Mouse (Mus musculus) intestine, postnatal 0 days (tissue): ENCODE data around the gene Zfp109. TPM values are rescaled to one million over a fixed set of nuclear protein-coding genes. Genes with fewer than 3 reads are reported as not detected.
A peak's percentile ranks its signal among the peaks of the same experiment; 100 is the strongest.

ENCODE experiments used
- ATAC-seq: fragments of 200-750 bp; cut with Nextera tagmentation; 2 replicates; pipeline ENCODE4 v1.8.0; 2017; ENCODE audit warnings: mild to moderate bottlenecking, moderate TSS enrichment, moderate library complexity
- H3K27ac ChIP-seq: fragments of 300-500 bp; sonication (generic); 2 replicates; pipeline ENCODE4 v1.5.1; 2014; ENCODE audit warnings: mild to moderate bottlenecking, low read depth, low read length, moderate library complexity
- H3K27me3 ChIP-seq: fragments of 300-500 bp; sonication (generic); replicated peaks from 2 replicates; pipeline ENCODE4 v1.6.1; 2014; ENCODE audit warnings: low read length, mixed read lengths; ENCODE audit not compliant: control insufficient read depth, insufficient read depth
- H3K36me3 ChIP-seq: fragments of 300-500 bp; sonication (generic); 2 replicates; pipeline ENCODE4 v1.6.1; 2014; ENCODE audit warnings: mild to moderate bottlenecking, moderate library complexity; ENCODE audit not compliant: control insufficient read depth, insufficient read depth
- H3K4me1 ChIP-seq: fragments of 300-500 bp; sonication (generic); replicated peaks from 2 replicates; pipeline ENCODE4 v1.6.1; 2014; ENCODE audit warnings: antibody characterized with exemption, low read length, mixed read lengths; ENCODE audit not compliant: control insufficient read depth, insufficient read depth
- H3K4me2 ChIP-seq: fragments of 300-500 bp; sonication (generic); replicated peaks from 2 replicates; pipeline ENCODE4 v1.6.1; 2014; ENCODE audit warnings: low read depth, mild to moderate bottlenecking, moderate library complexity
- H3K4me3 ChIP-seq: fragments of 300-500 bp; sonication (generic); 2 replicates; pipeline ENCODE4 v1.5.1; 2014; ENCODE audit warnings: low read depth, low read length
- H3K9ac ChIP-seq: fragments of 300-500 bp; sonication (generic); 2 replicates; pipeline ENCODE4 v1.6.1; 2014; ENCODE audit warnings: mild to moderate bottlenecking, low read depth, low read length
- H3K9me3 ChIP-seq: fragments of 300-500 bp; sonication (generic); 2 replicates; pipeline ENCODE4 v1.6.1; 2016; ENCODE audit warnings: mixed run types; ENCODE audit not compliant: control insufficient read depth
- CTCF ChIP-seq: sonication (generic); IDR thresholded peaks from 2 replicates; pipeline ENCODE4 v1.5.1; 2016; ENCODE audit warnings: low read depth, mild to moderate bottlenecking, control low read depth, antibody characterized with exemption, moderate library complexity
- WGBS: fragments of 180-500 bp; shearing (Covaris S2); extraction: QIAGEN DNeasy Blood & Tissue Kit; methylation state at CpG from one replicate; pipeline ENCODE4 v1.1.7; 2014; 5-methylcytosine and 5-hydroxymethylcytosine counted together
- polyA plus RNA-seq: library from polyadenylated mRNA; unstranded; fragments of >200 nt; fragmentation: Nextera tagmentation; extraction: Ambion mirVana; gene quantifications from 2 replicates; pipeline ENCODE4 v1.2.1, GENCODE M21; 2015

The Zfp109 gene
- polyA plus RNA-seq, 1 experiment from 2014 or later, result 0.73 TPM

DNA sequence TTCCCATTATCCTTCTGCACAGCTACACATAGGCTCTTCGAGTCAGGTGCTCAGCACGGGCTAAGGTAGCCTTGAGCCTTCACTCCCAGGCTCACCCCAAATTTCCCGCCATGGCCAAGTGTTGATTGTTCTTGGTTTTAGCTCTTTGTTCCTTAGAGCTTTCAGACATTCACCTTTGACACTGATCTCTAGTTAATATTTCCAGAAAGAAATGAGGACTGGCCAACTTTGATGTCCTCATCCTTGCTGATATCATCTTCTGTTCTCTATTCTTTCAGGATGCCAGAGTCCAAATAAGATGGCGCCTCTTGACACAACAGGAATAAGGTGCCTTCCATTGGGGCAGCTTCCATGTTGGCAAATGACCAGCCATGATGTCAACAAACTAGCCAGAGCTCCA, 37.1 kb upstream of the Zfp109 start:
- WGBS, result 95% methylated on average over 4 of the region's 4 CpGs
- no peaks in the 10 kb centered on the region for H3K9me3 ChIP-seq
- no peak for ATAC-seq
- H3K4me3 ChIP-seq, result no peak overlapping the region
- 0 out of 2 replicates have a peak, but pooled peaks cover 4% of the 10 kb centered on the region for H3K4me1 ChIP-seq
- no peaks in the 10 kb centered on the region for H3K27me3 ChIP-seq
- no peak overlapping the region; the same call in 1 of the 2 replicates for H3K27ac ChIP-seq
- H3K36me3 ChIP-seq, result peaks cover 16% of the 10 kb centered on the region
- no peak for TF ChIP-seq CTCF
- no peak overlapping the region for H3K9ac ChIP-seq
- no peak overlapping the region for H3K4me2 ChIP-seq

DNA sequence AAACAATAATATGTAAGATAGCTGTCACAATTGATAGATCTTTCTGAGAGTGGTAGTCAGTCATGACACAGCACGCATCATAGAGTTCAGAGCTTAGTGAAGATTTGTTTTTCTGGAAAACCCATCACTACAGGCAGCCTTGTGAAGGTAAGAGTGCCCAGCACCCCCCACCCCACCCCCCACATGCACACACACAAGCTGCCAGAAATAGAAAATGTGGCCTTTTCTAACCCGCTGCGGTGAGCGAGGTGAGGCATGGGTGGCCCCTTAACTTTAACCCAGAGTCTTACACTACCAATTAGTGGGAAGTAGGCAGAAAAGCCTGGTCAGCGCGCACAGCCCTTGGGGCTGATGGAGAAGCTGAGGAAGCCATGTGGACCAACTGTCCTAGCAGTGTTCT, 33.8 kb upstream of the Zfp109 start:
- ATAC-seq, result no peak
- TF ChIP-seq CTCF, result no peak
- Histone ChIP-seq H3K4me3 (no peak overlapping the region), H3K27me3 (no peaks in the 10 kb centered on the region), H3K9me3 (no peaks in the 10 kb centered on the region), H3K36me3 (peaks cover 13% of the 10 kb centered on the region), H3K4me2 (no peak overlapping the region), H3K27ac (no peak overlapping the region), H3K4me1 (0 out of 2 replicates have a peak, but pooled peaks cover 4% of the 10 kb centered on the region), H3K9ac (no peak overlapping the region)
- 93% methylated on average over 6 of the region's 6 CpGs for WGBS

GRCm38 (mm10) chr7:24270288-24270672, 32.9 kb upstream of the Zfp109 start, which contains the start of gene Zfp93:
TSS of gene Zfp93 (plus strand) at chr7:24270420.
- H3K4me3 ChIP-seq, result peak within 1 kb of the TSS; percentile 46
- 2% methylated on average over 12 of the region's 12 CpGs for WGBS
- H3K27me3 ChIP-seq, result no peaks in the 10 kb centered on the region
- peak within 1 kb of the TSS; percentile 77 for H3K4me2 ChIP-seq
- peaks cover 12% of the 10 kb centered on the region for H3K36me3 ChIP-seq
- ATAC-seq, result peak; percentile 91
- H3K9me3 ChIP-seq, result no peaks in the 10 kb centered on the region
- 0 out of 2 replicates have a peak, but pooled peaks cover 4% of the 10 kb centered on the region for H3K4me1 ChIP-seq
- TF ChIP-seq CTCF, result no peak
- no peak within 1 kb of the TSS for H3K27ac ChIP-seq
- peak within 1 kb of the TSS; percentile 40; the same call in 1 of the 2 replicates for H3K9ac ChIP-seq

DNA sequence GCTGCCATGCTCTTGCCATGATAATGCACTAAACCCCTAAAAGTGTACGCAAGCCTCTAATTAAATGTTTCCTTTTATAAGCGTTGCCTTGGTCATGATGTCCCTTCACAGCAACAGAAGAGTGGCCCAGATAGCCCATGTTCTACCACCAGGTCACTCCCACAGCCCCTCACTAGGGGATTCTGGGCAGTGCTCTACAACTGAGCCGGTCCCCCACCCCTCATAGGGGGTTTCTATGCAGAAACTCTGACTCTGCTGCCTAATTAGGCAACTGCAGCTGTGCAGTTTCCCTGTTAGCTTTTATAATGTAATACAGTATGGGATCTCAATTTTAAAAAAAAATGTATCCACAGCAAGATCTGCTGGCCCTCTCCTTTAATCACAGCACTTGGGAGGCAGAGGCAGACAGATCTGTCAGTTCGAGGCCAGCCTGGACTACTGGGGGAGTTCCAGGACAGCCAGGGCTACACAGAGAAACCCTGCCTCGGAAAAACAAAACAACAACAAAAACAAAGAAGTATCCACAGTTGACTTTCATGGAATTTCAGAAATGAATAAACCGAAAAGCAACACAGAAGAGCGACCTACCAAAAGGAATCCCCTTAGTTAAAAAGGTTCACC, 32.4 kb upstream of the Zfp109 start:
- WGBS, result 32% methylated on average over 7 of the region's 7 CpGs
- peak overlapping the region; percentile 77 for H3K4me2 ChIP-seq
- no peaks in the 10 kb centered on the region for H3K27me3 ChIP-seq
- no peak for TF ChIP-seq CTCF
- peak overlapping the region; percentile 46 for H3K4me3 ChIP-seq
- H3K27ac ChIP-seq, result no peak overlapping the region
- H3K4me1 ChIP-seq, result 0 out of 2 replicates have a peak, but pooled peaks cover 4% of the 10 kb centered on the region
- ATAC-seq, result peak; percentile 42; the same call in 1 of the 2 replicates
- peak overlapping the region; percentile 40; the same call in 1 of the 2 replicates for H3K9ac ChIP-seq
- H3K9me3 ChIP-seq, result no peaks in the 10 kb centered on the region
- H3K36me3 ChIP-seq, result peaks cover 7% of the 10 kb centered on the region

DNA sequence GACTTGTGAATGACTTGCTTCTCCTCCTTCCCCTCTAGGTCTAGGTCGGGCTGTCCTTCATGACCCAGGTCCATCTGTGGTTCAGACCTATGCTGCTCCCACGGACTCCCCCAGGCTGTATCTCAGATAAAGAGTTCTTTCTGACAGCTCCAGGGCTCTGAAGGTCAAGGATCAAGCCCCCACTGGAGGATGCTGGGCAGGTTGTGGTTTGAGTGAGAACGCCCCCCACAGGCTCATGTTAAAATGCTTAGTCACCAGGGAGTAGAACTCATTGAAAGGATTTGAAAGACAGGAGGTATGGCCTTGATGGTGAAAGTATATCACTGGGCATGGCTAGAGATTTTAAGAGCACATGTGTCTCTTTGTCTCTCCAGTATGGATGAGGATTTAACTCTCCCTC, 31.9 kb upstream of the Zfp109 start:
- no peak for TF ChIP-seq CTCF
- no peaks in the 10 kb centered on the region for H3K9me3 ChIP-seq
- H3K4me2 ChIP-seq, result no peak overlapping the region
- no peak overlapping the region for H3K27ac ChIP-seq
- no peaks in the 10 kb centered on the region for H3K27me3 ChIP-seq
- no peak for ATAC-seq
- H3K36me3 ChIP-seq, result peaks cover 2% of the 10 kb centered on the region; the same call in 1 of the 2 replicates
- no peak overlapping the region for H3K9ac ChIP-seq
- 78% methylated on average over 3 of the region's 3 CpGs for WGBS
- 0 out of 2 replicates have a peak, but pooled peaks cover 4% of the 10 kb centered on the region for H3K4me1 ChIP-seq
- H3K4me3 ChIP-seq, result no peak overlapping the region

DNA sequence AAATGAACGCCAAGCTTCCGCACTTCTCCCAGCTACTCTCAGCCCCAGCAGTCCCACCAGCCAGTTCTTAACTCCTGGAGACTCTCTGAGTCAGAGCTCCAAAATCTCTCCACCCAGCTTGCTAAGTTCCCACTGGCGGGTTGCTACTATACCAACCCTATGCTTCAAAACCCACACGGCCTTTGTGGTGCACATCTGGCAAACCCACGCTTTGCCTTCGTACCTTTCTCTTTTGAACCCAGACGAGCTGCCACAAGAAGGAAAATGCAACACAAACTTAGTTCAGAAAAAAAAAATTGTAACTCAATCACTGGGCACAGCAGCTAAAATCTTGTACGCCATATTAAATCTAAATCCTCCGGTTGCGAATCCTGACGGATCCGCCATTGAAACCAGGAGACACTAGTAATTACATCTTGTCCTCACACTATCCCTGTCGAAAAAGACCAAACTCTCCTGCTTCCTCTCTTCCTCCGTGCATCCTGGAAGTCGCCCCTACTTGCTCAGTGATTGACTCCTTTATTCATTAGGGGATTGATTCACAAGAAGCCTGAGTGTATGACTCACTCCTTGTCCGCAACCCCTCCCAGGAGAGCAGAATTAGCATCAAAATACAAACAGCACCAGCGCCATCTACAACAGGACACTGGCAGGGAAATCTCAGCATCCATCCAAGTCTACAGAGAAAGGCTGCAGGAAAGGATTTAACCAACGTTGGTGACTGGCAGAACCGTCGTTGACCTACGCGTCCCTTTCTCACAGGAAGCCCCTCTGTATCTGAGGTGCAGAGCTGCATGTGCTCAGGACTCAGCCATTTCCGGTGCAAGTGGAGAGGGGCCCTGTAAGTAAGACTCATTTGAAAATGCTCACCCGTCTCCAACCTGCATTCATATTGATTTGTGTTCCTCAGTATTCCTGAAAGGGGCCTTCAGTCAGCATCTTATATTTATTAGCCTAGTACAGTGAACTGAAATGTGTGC, 31.1 kb upstream of the Zfp109 start:
- Histone ChIP-seq H3K27me3 (no peaks in the 10 kb centered on the region), H3K4me2 (no peak overlapping the region), H3K9ac (no peak overlapping the region), H3K9me3 (no peaks in the 10 kb centered on the region), H3K27ac (no peak overlapping the region), H3K36me3 (no peaks in the 10 kb centered on the region), H3K4me1 (0 out of 2 replicates have a peak, but pooled peaks cover 4% of the 10 kb centered on the region), H3K4me3 (no peak overlapping the region)
- no peak for TF ChIP-seq CTCF
- 77% methylated on average over 24 of the region's 24 CpGs for WGBS
- ATAC-seq, result no peak
